Mouse (Mus musculus) adrenal gland, postnatal 36 days (tissue): ENCODE measurements around the gene Cyp4a32. TPM values are rescaled to one million over a fixed set of nuclear protein-coding genes. Genes with fewer than 3 reads are reported as not detected.
"Not testable (repeated sequence)": the region's sequence is repeated elsewhere in the genome, so short reads cannot be mapped to it uniquely, and the experiment has no call there.

Experiments
- DNase-seq, 2 experiments: peaks; one replicate each; pipeline ENCODE4 v3.0.0; 2021; ENCODE audit warnings: mixed read lengths in 1 of 2
- long read RNA-seq, 2 experiments: library from polyadenylated mRNA; stranded (forward); transcript quantifications; one replicate each; pipeline ENCODE4 v2.0.0; 2021; ENCODE audit warnings: borderline sequencing depth in 2 of 2
- total RNA-seq, 2 experiments: library from RNA; stranded (reverse); gene quantifications; 2 replicates each; pipeline ENCODE4 v1.2.3; 2021

The Cyp4a32 gene
- not detected for total RNA-seq
- long read RNA-seq, experiment 1 = 0 reads
- long read RNA-seq, experiment 2, partial matches to known transcripts = 0 of 1 reads
- long read RNA-seq, experiment 2, other reads (novel, unspliced or antisense) = 1 of 1 reads

DNA sequence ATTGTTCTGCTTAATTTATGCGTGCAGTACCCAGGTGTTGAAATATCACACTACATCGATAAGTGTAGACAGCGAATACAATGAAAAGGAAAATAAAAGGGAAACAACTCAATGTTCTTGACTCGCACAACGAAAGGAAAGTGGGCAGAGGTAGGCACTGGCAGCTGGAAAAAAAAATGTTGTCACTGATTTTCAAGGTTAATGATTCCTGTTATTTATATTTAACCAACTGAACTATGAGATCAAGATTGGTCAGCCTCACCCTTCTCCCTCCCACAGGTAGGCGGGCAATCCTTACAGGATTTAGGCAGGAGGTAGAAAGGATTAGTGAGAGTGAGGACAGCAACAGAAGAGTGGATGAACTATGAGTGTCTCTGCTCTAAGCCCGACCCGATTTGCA lies at the start of gene Cyp4a32:
Cyp4a32 (plus strand) TSS at position 359 of the 400 bp plus-strand sequence.
- DNase-seq = not testable (repeated sequence)

DNA sequence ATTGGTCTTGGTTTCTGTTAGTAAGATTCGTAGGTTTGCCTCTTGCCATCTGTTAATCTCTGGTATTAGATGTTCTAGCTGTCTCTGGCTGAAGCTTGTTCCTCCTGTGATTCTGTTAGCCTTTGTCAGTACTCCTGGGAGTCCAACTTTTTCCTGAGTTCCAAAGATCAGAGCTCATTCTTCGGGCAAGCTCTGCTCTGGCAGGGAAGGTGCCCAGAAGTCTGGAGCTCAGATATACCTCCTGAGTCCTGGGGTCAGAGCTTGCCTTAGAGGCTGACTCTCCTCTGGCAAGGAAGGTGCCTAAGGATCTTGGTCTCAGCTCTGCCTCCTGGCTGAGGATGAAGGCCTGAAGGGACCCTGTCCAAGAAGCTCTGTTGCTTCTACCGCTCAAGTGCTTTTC lies 48.0 kb upstream of the Cyp4a32 start:
- no peak for DNase-seq

DNA sequence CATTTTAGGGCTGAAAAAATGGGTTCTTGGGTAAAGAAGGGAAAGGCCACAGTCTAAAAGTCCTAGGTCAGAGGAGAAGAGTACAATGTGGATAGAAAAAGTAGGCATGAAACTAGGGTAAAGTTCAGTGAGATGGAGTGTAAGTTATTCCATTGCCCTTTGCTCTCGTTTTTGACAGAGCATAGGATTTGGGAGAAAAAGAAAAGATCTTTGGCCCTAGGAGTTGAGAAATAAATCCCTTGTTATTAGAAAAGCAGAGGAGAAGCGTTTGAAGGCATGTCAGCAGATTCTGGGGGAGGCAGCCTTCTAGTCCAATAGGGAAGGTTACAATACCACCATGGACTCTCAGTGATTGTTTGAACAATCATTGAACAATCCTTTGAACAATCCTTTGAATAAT lies 45.3 kb upstream of the Cyp4a32 start:
- no peak for DNase-seq

DNA sequence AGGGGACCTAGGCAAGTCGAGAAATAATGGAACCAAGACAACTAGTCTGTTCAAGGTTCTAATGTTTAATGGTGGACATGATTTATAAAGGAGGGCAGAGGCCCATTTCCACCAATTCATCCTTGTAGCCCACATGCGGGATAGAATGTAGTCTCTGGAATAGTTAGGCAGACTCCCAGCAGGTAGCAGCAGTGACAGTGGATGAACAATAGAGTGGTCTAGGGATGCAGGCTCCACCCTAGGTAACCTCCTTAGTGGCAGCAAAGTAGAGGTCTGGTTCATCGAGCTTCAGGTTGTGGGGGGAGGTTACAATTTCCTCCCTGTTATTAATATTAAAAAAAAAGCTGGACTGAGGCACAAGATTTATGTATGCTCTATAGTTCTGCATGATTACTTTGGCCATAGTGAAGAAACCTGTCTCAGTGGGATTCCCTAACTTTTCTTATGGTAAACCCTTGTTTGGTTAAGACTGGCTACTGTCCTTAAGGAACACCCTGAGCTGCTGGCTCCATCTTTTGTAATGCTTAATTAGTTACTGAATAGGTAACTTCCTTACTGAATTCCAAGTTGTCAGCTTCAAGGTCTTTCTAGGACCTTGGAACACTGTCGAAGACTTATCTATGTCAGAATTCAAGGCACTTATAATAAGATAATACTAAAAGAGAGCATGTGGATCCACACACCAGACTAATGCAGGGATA lies 42.8 kb upstream of the Cyp4a32 start:
- no peak for DNase-seq

DNA sequence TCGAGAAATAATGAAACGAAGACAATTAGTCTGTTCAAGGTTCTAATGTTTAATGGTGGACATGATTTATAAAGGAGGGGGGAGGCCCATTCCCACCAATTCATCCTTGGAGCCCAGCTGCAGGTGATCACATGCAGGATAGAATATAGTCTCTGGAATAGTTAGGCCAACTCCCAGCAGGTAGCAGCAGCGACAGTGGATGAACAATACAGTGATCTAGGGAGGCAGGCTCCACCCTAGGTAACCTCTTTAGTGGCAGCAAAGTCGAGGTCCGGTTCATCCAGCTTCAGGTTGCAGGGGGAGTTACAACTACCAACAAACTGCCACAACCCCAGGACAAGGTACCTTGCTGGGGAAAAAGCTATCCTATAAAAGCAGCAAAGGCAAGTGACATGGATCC lies 39.5 kb upstream of the Cyp4a32 start:
- not testable (repeated sequence) for DNase-seq

DNA sequence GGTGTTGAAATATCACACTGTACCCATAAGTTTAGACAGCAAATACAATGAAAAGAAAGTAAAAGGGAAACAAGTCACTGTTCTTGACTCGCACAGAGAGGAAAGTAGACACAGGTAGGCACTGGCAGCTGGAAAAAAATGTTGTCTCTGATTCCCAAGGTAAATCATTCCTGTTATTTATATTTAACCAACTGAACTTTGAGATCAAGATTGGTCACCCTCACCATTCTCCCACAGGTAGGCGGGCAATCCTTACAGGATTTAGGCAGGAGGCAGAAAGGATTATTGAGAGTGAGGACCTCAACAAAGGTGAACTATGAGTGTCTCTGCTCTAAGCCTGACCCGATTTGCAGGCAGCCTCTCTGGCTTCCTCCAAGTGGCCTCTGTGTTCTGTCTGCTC lies 37.4 kb upstream of the Cyp4a32 start, which contains the start of gene Cyp4a31:
Cyp4a31 (plus strand) TSS at position 249 of the 400 bp plus-strand sequence.
- no peak for DNase-seq

DNA sequence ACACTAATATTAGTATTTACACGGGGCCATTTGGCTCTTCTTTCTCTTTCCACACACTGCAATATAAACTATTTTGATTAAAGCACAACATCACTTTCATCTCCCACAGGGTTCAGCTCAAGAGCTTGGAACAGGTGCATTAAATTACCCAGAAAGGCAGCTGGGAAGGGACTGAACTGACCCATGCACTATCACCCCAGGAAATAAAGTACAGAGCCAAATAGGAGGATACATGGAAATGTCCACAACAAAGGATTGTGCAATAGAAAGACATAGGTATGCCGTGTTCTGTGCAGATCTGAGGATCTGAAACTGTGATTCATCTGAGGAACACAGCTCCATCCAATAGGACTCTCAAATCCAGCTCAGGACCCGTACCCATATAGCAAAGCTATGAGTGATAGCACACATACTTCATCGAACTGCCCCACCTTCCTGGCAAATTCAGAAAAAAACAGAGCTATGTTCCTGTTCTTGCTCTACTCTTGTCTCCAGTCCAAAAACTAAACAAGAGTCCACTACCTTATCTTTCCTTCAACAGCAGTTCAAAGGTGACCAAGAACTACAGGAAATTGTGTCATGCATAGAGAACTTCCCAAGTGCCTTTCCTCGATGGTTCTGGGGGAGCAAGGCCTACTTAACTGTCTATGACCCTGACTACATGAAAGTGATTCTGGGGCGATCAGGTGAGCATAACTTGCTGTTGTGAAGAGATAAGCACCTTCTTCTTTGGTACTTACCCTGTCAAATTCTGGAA lies 36.1 kb upstream of the Cyp4a32 start:
- not testable (repeated sequence) for DNase-seq

DNA sequence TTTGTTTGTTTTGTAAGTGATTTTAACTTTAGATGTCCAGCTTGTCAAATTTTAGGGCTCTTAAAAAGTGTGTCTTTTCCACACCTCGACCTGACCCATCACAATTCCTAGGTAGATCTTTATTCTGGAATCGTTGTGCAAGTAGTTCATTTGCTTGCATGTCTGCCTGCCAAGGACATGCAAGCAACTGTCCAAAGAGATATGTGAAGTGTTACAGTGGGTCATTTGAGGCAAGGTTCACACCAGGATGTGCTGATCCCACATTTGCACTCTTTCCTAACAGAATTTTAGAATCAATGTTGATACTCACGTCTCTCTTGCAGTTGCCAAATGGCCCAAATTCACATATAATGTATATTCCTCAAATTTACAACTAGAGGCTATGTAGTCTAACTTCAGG lies 25.5 kb upstream of the Cyp4a32 start:
- no peak for DNase-seq

DNA sequence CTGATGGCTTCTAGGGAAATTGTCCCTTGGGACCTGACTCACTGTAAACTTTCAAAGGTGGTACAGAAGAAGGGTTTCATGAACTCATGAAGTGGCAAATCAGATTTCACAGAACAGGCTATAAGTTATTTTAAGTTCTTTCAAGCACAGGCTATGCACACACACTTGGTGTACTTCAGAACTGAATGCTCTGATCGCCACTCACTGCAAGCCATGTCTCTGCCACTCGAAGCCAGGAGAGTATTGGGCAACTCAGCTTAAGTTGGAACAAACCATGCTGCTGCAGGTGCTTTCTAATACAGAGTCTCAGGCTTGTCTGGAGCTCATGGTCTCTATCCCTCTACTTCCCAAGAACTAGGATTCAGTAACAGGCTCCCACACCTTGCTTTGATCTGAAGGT lies 25.0 kb upstream of the Cyp4a32 start:
- DNase-seq = peak in 1 of 2 experiments; percentile 10

DNA sequence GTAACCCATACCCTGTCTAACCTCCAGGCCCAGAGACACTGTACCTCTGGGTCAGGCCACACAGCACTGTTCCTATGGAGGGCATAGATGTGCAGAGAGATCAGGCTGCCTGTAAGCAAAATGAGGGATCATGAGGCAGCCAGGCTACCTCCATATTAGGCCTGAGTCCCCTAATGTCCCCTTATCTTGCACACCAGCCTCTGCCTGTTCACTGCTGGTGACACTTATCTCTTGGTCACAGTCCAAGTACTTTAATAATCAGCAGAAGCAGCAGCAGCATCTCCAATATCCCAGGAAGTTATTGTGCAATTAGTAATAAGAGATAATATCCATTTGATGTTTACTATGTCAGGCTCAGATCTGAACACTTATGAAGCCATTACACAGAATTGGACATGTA lies 17.7 kb upstream of the Cyp4a32 start:
- no peak for DNase-seq

DNA sequence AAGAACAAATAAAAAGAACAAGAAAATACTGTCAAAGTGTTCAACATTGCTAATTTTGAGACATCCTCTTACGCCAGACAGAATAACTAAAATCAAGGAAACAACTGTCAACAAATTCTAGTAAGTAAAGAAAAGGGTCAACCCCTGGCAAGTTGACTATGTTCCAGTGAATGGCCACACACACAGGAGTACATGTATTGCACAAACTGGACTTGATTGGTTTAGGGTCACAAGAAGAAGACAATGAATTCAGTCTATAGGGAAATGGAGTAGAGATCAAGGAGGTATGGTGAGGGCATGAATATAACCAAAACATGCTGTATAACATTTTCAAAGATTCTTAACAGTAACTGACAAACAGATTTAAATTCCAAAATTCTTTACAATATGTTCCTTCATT lies 4.4 kb upstream of the Cyp4a32 start:
- no peak for DNase-seq

DNA sequence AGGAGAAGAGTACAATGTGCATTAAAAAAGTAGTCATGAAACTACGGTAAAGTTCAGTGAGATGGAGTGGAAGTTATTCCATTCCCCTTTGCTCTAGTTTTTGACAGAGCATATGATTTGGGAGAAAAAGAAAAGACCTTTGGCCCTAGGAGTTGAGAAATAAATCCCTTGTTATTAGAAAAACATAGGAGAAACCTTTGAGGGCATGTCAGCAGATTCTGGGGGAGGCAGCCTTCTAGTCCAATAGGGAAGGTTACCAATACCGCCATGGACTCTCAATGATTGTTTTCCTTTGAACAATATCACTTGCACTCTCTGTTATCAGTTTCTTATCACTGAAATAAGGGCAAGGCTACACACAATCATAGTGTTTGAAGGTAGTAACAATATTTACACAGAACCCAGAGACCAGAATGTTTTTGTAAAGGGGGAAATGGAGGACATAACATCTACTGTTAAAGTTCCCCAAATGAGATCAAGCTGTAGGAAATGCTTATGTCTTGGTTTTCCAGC lies 3.9 kb upstream of the Cyp4a32 start:
- DNase-seq = no peak

DNA sequence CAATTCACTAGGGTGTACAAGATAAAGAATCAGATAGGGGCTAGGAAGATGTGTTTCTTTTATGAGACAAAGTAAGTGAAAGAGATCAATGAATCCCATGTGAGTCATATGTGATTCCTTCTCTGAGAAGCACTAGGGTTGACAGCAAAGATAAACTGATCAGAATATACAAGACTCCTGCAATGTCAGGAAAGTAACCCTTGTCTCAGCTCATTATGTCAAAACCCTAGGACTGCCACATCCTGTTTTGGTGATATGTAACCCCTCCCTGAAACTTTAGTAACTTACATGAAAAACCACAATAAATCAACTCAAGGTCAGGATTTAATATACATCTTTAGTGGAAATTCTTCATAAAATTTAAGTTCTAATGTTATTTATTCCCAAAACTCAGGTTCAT lies 13.2 kb downstream of the Cyp4a32 start:
- DNase-seq = no peak

DNA sequence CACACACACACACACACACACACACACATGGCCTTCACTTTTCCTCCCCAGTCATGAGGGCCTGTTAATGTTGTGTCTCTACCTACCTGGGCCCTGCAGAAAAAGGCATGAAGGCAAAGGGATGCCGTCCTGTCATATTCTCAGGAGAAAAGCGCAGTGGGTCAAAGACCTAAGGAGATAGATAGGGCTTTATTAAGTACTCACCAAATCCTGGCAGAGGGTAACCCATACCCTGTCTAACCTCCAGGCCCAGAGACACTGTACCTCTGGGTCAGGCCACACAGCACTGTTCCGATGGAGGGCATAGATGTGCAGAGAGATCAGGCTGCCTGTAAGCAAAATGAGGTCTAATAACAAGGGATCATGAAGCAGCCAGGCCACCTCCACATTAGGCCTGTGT lies 24.8 kb downstream of the Cyp4a32 start:
- DNase-seq = not testable (repeated sequence)

DNA sequence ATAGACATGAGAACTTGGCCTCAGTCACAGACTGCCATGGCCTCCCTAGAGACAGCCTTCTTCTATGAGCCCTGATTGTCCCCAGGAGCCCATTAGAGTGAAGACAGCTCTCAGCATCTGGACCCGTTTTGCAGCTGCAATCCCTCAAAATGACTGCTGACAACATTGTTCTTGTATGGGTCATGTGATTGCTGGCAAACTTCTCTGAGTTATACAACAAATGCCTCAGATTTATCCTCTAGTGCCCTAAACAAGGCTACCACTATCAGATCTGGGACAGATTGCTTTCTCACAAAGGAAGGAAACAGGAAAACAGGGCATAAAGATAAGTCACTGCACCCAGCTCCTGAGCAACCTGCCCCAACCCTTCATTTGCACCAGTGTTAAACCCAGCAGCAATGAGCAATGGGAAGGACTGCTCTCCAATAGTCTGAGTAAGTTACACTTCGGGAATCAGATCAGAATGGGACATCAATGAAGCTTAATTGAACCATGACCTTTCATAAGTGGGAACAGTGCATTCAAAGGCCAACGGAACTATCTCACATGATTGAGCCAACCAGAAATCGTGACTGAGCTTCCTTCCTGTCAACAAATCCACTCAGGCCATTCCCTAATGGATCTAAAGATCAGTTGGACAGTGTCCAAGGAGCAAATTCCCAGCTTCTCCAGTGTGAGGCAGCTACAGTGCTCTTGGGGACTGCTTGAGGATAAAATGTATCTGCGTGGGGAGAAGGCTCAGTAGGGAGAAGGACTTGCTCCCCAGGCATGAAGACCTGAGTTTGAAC lies 42.4 kb downstream of the Cyp4a32 start:
- peak in 1 of 2 experiments; percentile 19 for DNase-seq

DNA sequence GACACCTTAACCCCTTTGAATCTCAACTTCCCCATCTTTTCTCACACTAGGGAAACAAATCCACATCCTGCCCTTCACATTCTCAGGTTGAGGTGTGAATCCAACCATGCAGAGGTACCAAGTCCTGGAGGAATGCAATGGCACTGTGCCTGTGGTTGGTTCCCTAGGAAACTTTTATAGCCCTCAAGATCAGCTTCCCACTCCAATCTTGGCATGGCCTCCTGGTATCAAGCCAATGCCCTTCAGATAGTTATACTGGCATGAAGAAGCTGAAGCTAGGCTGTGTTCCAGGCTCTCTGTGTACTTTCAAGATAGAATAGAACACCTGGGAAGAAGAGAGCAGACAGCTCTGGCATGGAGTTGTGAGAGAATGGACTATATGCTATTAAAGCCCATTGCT lies 44.6 kb downstream of the Cyp4a32 start:
- DNase-seq = peak in 1 of 2 experiments; percentile 27

DNA sequence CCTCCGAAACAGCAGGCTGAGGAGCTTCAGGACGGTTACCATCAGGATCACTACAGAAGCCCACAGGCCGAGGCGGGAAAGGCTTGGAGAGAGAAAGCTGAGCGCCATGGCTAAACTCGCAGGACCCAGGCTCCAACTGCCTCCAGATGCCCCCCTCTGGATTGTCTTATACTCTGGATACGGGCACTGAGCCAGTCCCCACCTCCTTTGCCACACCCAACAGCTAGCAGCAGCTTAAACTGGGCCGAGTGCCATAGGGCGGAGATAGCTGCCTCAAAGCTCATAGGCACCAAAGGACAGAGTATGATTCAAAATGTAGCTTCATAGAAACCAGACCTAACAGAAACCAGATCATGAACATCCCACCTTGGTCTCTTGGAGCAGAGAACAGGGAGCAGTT lies 46.8 kb downstream of the Cyp4a32 start, which contains the start of gene Cyp4b1:
Cyp4b1 (minus strand) TSS at position 144 of the 400 bp plus-strand sequence.
- peak; percentile 59 to 78 for DNase-seq

DNA sequence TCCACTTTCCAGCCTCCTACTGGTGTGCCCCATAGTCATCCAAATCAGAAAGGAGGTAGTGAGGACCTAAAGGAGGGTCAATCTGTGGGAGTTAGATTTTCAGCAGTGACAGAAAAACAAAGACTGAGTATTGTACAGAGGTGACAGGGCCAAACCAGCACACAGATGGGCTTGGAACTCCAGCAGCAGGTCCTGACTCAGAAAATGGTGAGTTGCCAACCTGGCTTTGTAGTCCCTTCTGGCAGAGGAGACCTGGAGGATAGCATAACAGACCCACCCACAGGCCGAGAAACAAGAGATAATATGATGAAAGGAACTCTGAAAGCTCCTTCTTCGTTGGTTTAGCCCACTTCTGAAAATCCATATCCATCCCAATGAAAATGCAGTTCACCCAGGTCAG lies 48.0 kb downstream of the Cyp4a32 start:
- no peak for DNase-seq

DNA sequence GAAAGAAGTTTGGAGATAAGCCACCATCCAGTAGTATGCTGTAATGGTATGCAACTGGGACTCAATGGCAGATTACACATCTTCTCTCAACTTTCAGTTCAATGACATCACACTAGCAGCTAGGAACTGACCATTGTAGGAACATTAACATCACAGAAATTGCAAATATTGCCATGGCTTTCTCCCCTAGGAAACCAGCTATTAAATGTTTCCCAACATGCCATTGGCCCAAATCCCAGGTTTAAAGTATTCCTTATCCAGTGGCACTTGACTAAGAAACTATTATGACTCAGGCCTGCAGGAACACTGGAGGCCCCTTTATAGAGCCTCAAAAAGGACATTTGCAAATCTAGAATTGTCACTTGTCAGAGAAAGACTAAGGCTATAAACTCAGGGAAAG lies 48.6 kb downstream of the Cyp4a32 start:
- DNase-seq = peak in 1 of 2 experiments; percentile 25

DNA sequence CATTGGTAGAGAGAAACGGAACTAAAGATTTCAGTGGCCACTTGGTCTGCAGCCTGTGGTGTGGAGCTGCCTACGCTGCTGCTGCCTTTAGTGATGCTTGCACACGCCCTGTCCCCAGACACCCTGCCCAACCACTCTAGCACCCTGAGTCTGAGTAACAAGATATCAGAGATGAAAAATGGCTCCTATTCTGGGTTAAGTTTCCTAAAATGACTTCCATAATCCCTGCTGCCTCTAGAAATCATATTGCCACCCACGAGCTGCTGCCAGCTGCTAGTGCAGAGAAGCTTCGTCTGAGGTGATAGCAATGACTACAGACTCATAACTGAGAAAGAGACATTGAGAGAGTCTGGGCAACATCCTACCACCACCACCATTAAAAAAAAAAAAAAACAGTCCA lies 50.1 kb downstream of the Cyp4a32 start:
- no peak for DNase-seq

DNA sequence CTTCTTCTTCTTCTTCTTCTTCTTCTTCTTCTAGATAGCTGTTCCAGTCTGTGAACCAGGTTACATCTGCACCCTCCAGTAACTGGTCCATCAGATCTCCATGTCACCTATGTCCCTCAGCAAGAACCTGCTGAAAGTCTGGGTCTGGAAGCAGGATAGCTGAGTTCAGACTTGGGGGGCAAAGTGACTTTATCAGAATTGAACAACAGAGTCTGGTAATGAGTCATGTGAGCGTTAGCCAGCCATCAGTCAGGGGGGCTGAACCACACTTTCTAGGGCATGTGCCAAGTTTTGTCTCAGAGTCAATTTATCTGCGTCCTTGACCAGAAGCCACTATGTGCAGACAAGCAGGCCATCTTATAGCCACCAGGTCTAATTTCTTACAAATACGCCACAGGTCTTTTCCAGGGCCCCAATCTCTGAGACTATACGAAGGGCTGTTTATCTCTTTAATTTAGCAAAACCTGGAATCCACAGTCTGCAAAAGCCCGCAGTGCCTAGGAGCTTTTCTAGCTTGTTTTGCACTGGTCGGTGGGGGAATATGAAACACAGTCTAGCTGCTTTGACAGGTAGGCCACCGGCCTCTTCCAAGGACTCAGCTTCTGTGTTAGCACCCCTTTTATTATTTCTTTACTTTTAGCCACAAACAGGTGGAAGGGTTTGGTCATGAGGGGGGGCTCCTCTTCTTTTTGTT lies 55.2 kb downstream of the Cyp4a32 start:
- DNase-seq = not testable (repeated sequence)

DNA sequence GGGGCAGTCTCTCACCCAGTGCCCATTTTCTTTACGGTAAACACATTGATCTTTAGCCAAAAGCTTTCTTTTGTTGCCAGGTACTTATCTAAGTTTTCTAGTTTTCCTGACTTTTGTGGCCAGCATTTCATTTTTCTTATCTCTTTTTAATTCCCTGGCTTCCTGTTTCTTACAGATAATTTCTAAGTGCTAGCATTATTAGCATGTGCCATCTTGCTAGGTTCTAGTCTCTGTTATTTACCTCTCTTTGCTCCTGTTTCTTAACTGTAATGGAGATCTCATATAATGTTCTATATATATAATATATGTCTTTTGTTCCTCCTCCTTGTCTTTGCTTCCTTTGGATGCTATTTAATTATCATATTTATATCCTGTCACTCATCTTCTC lies 55.8 kb downstream of the Cyp4a32 start:
- not testable (repeated sequence) for DNase-seq
